Mouse (Mus musculus) megakaryocyte-erythroid progenitor cell, adult 5 weeks (primary cell): Measurements from ENCODE around the gene Gm21748. TPM values are rescaled to one million over a fixed set of nuclear protein-coding genes. Genes with fewer than 3 reads are reported as not detected.

ENCODE experiments used
- polyA plus RNA-seq: library from polyadenylated mRNA; stranded (reverse); fragments of >175 nt; gene quantifications from 2 replicates; pipeline ENCODE4 v1.2.3, GENCODE M21; 2012

Gm21748 gene
- not detected in 2 replicates for polyA plus RNA-seq

DNA sequence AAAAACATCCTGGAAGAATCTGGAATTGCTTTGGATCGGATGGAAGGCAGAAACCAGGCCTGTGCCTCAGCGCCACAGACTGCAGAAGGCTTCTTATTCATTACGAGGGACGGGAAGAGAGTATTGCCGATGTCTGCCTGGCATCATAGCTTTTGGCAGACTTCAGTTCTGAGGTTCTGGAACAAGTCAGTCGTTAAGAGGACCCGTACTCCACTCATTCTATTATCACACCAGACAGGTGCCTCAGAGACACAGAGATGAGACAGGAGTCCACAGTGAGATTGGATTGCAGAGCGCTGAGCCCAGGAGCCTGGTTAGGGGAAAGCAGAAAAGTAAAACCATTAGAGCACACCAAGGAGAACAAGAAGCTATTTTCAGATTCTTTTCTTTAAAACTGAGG, at the start of gene Gm21748:
TSS of gene Gm21748 (minus strand) at position 101 of the 400 bp plus-strand sequence.

Other genes with a start within 250 kb of the Gm21748 start
- not detected in 2 replicates for gene Gm21860, start 84.4 kb downstream of the Gm21748 start, polyA plus RNA-seq
- not detected in 2 replicates for gene Gm47283, start 54.4 kb downstream of the Gm21748 start, polyA plus RNA-seq